Mouse (Mus musculus): ENCODE measurements around the gene Zcchc3. TPM values are rescaled to one million over a fixed set of nuclear protein-coding genes. Genes with fewer than 3 reads are reported as not detected.
A peak's percentile ranks its signal among the peaks of the same experiment; 100 is the strongest.

Zcchc3 gene
- 61.6 and 67.7 TPM in 2 replicates for polyA plus RNA-seq (2014; fragmentation: Nextera tagmentation; extraction: Ambion mirVana)

DNA sequence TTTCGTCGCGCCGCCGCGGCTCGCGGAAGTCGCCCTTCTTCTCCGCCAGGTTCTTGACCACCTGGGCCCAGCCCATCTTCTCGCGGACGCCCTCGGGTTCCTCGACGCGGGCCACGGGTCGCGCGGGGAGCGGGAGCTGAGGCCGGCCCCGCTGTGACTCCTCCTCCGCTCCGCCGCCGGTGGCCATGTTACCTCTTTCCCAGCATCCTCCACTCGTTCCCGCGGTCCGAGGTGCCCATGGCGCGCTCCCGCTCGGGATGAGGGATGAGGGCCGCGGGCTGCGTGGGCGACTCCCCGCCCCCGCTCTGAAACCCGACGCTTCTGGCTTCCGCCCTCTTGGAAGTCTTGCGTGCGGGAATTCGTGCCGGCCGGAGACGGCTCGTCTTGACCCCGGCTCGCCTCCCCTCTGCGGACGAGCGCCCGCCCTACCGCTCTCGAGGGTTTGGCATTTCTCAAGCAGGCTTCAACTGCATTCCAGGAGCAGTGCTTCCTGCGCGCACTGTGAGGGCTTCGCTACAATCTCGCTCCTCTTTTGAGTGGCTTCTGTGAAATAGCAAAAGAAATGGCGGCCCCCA is at the start of gene Zcchc3:
Zcchc3 (minus strand) TSS at position 437 of the 575 bp plus-strand sequence.
- Histone ChIP-seq H3K27me3 (ENCODE audit: control insufficient read depth, insufficient read depth, low read length) (no peaks in the 10 kb centered on the region), H3K9me3 (replicated peaks; ENCODE audit: control insufficient read depth, low read length) (no peaks in the 10 kb centered on the region; the same call in 1 of the 2 replicates), H3K4me1 (ENCODE audit: control insufficient read depth, insufficient read depth, low read length) (peaks cover 6% of the 10 kb centered on the region), H3K4me3 (ENCODE audit: low read depth, low read length) (peak within 1 kb of the TSS; percentile 93), H3K36me3 (replicated peaks; ENCODE audit: control insufficient read depth, insufficient read depth, low read depth, low read length) (no peaks in the 10 kb centered on the region), H3K9ac (replicated peaks; ENCODE audit: low read length) (peak within 1 kb of the TSS; percentile 98), H3K4me2 (ENCODE audit: low read depth, low read length) (peak within 1 kb of the TSS; percentile 90), H3K27ac (replicated peaks; ENCODE audit: low read depth, low read length) (peak within 1 kb of the TSS; percentile 98)
- DNase-seq (ENCODE audit: low spot score) (peak; percentile 96), ATAC-seq (replicated peaks; ENCODE audit: insufficient number of reproducible peaks, low FRiP score, low TSS enrichment, low read depth) (peak; percentile 73)
- WGBS = under 1% methylated on average over 60 of the region's 65 CpGs

DNA sequence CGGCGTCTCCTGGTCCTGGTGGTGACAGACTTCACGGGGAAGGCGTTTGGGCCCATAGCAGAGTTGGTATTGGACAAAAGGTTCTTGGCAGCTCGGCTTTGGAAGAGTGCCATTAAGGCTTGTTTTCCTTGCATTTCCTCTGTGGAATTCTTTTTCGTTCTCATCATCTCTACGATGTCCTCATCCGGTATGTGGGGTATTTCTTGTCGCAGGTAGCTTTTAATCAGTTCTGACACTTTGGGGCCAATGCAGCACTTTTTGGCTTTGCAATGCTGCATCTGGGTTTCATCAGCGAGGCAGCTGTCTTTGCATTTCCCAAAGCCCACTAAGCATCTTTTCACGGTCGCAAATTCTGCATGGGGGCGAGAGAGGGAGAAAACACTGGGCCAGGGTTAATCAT is 44.4 kb upstream of the Zcchc3 start:
- no peaks in the 10 kb centered on the region for H3K27me3 ChIP-seq (ENCODE audit: control insufficient read depth, insufficient read depth, low read length)
- H3K9me3 ChIP-seq (replicated peaks; ENCODE audit: control insufficient read depth, low read length) = no peaks in the 10 kb centered on the region
- no peaks in the 10 kb centered on the region for H3K36me3 ChIP-seq (replicated peaks; ENCODE audit: control insufficient read depth, insufficient read depth, low read depth, low read length)
- 60% methylated on average over 13 of the region's 13 CpGs for WGBS
- H3K4me3 ChIP-seq (ENCODE audit: low read depth, low read length) = no peak overlapping the region
- no peak for ATAC-seq (replicated peaks; ENCODE audit: insufficient number of reproducible peaks, low FRiP score, low TSS enrichment, low read depth)
- no peak for DNase-seq (ENCODE audit: low spot score)
- no peak overlapping the region for H3K27ac ChIP-seq (replicated peaks; ENCODE audit: low read depth, low read length)
- H3K4me2 ChIP-seq (ENCODE audit: low read depth, low read length) = no peak overlapping the region
- no peaks in the 10 kb centered on the region for H3K4me1 ChIP-seq (ENCODE audit: control insufficient read depth, insufficient read depth, low read length)
- no peak overlapping the region for H3K9ac ChIP-seq (replicated peaks; ENCODE audit: low read length)

DNA sequence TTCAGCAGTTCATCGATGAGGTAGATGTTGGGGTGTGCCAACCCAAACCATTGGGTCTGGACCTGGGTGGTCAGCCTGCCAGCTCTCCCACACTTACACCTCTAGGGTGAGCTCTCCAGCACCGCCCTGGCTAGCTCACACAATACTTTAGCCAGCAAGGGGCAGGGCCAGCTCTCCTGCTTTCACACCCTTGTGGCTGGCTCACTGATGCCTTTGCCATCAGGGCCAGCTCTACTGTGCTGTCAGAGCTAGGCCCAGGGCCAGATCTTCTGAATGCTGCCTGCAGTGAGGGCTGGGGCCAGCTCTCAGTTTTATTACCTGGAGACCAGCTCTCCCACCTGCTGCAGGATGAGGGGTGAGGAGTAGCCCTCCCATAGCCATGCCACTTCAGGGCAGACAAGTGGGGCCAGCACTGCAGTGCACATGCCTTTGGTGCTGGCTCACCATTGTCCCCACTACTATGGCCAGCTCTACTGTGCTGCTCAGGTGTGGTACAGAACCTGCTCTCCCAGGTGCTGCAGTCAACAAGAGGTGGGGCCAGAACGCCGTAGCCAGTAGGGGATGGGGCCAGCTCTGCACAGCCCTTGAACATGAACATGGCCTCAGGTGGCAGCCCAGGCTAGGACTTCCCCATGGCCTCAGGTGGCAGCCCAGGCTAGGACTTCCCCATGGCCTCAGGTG is 37.4 kb upstream of the Zcchc3 start:
- no peak for ATAC-seq (replicated peaks; ENCODE audit: insufficient number of reproducible peaks, low FRiP score, low TSS enrichment, low read depth)
- DNase-seq (ENCODE audit: low spot score) = no peak

GRCm38 (mm10) chr2:152450241-152450640 is 35.4 kb upstream of the Zcchc3 start:
- ATAC-seq (replicated peaks; ENCODE audit: insufficient number of reproducible peaks, low FRiP score, low TSS enrichment, low read depth) (no peak), DNase-seq (ENCODE audit: low spot score) (peak; percentile 77)
- Histone ChIP-seq H3K4me1 (ENCODE audit: control insufficient read depth, insufficient read depth, low read length) (no peaks in the 10 kb centered on the region), H3K27me3 (ENCODE audit: control insufficient read depth, insufficient read depth, low read length) (no peaks in the 10 kb centered on the region), H3K4me3 (ENCODE audit: low read depth, low read length) (no peak overlapping the region), H3K27ac (replicated peaks; ENCODE audit: low read depth, low read length) (no peak overlapping the region), H3K36me3 (replicated peaks; ENCODE audit: control insufficient read depth, insufficient read depth, low read depth, low read length) (no peaks in the 10 kb centered on the region), H3K9ac (replicated peaks; ENCODE audit: low read length) (no peak overlapping the region), H3K9me3 (replicated peaks; ENCODE audit: control insufficient read depth, low read length) (no peaks in the 10 kb centered on the region), H3K4me2 (ENCODE audit: low read depth, low read length) (no peak overlapping the region)
- WGBS = 2% methylated on average over 5 of the region's 5 CpGs

More for the DNA sequence above, 37.4 kb upstream of the Zcchc3 start:
- Histone ChIP-seq H3K36me3 (replicated peaks; ENCODE audit: control insufficient read depth, insufficient read depth, low read depth, low read length) (no peaks in the 10 kb centered on the region), H3K27me3 (ENCODE audit: control insufficient read depth, insufficient read depth, low read length) (no peaks in the 10 kb centered on the region), H3K4me3 (ENCODE audit: low read depth, low read length) (no peak overlapping the region), H3K27ac (replicated peaks; ENCODE audit: low read depth, low read length) (no peak overlapping the region), H3K9ac (replicated peaks; ENCODE audit: low read length) (no peak overlapping the region), H3K4me1 (ENCODE audit: control insufficient read depth, insufficient read depth, low read length) (no peaks in the 10 kb centered on the region), H3K9me3 (replicated peaks; ENCODE audit: control insufficient read depth, low read length) (no peaks in the 10 kb centered on the region), H3K4me2 (ENCODE audit: low read depth, low read length) (no peak overlapping the region)
- WGBS = 75% methylated on average over 4 of the region's 4 CpGs

DNA sequence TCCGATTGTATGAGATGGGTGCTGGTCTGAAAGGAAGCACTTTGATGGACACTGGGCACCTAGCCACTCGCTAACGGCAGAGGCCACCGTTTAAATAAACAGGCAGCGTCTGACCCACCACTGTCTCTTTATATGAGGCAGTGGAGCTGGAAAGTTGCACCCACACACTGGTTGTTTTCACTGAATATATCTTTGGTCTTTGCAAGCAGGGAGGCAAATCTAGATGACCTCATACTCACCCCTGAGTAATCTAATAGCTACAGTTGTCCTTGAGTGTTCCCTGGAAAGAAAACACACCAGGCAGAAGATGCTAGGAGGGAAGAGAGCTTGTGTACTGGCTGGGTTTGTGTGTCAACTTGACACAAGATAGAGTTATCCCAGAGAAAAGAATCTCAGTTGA is 32.6 kb upstream of the Zcchc3 start:
- WGBS = 58% methylated on average over 5 of the region's 5 CpGs
- H3K27ac ChIP-seq (replicated peaks; ENCODE audit: low read depth, low read length) = no peak overlapping the region
- DNase-seq (ENCODE audit: low spot score) (no peak), ATAC-seq (replicated peaks; ENCODE audit: insufficient number of reproducible peaks, low FRiP score, low TSS enrichment, low read depth) (no peak)
- H3K36me3 ChIP-seq (replicated peaks; ENCODE audit: control insufficient read depth, insufficient read depth, low read depth, low read length) = no peaks in the 10 kb centered on the region
- no peaks in the 10 kb centered on the region for H3K27me3 ChIP-seq (ENCODE audit: control insufficient read depth, insufficient read depth, low read length)
- H3K4me2 ChIP-seq (ENCODE audit: low read depth, low read length) = no peak overlapping the region
- no peaks in the 10 kb centered on the region for H3K9me3 ChIP-seq (replicated peaks; ENCODE audit: control insufficient read depth, low read length)
- H3K9ac ChIP-seq (replicated peaks; ENCODE audit: low read length) = 0 out of 2 replicates have a peak overlapping the region, but pooled peaks have one; percentile 9
- H3K4me3 ChIP-seq (ENCODE audit: low read depth, low read length) = no peak overlapping the region
- H3K4me1 ChIP-seq (ENCODE audit: control insufficient read depth, insufficient read depth, low read length) = no peaks in the 10 kb centered on the region

GRCm38 (mm10) chr2:152446642-152447041 is 31.8 kb upstream of the Zcchc3 start:
- no peaks in the 10 kb centered on the region for H3K9me3 ChIP-seq (replicated peaks; ENCODE audit: control insufficient read depth, low read length)
- 75% methylated on average over 2 of the region's 2 CpGs for WGBS
- DNase-seq (ENCODE audit: low spot score) (no peak), ATAC-seq (replicated peaks; ENCODE audit: insufficient number of reproducible peaks, low FRiP score, low TSS enrichment, low read depth) (no peak)
- H3K36me3 ChIP-seq (replicated peaks; ENCODE audit: control insufficient read depth, insufficient read depth, low read depth, low read length) = no peaks in the 10 kb centered on the region
- H3K27me3 ChIP-seq (ENCODE audit: control insufficient read depth, insufficient read depth, low read length) = no peaks in the 10 kb centered on the region
- H3K9ac ChIP-seq (replicated peaks; ENCODE audit: low read length) = no peak overlapping the region
- no peak overlapping the region for H3K27ac ChIP-seq (replicated peaks; ENCODE audit: low read depth, low read length)
- H3K4me2 ChIP-seq (ENCODE audit: low read depth, low read length) = no peak overlapping the region
- no peaks in the 10 kb centered on the region for H3K4me1 ChIP-seq (ENCODE audit: control insufficient read depth, insufficient read depth, low read length)
- H3K4me3 ChIP-seq (ENCODE audit: low read depth, low read length) = no peak overlapping the region

DNA sequence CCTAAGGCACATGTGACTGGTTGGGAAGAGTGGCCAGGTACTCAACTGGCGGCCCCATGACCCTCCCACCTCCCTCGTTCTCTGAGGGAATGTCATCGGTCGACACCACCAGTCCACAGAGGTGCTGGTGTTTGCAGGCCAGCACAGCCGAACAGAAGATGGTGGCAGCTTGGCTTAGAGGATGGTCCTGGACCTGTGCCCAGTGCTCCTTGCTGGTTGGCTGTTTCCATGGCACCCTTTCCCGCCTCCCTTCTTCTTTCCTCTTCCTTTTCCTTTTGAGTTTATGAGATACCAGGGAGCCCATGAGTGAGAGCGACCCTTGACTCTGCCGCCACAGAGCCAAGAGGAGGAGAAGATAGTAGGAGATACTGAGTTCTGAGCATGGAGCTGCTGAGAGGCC is 28.5 kb upstream of the Zcchc3 start:
- no peaks in the 10 kb centered on the region for H3K9me3 ChIP-seq (replicated peaks; ENCODE audit: control insufficient read depth, low read length)
- 85% methylated on average over 8 of the region's 8 CpGs for WGBS
- H3K9ac ChIP-seq (replicated peaks; ENCODE audit: low read length) = no peak overlapping the region
- no peaks in the 10 kb centered on the region for H3K4me1 ChIP-seq (ENCODE audit: control insufficient read depth, insufficient read depth, low read length)
- no peak overlapping the region for H3K27ac ChIP-seq (replicated peaks; ENCODE audit: low read depth, low read length)
- H3K4me2 ChIP-seq (ENCODE audit: low read depth, low read length) = no peak overlapping the region
- H3K36me3 ChIP-seq (replicated peaks; ENCODE audit: control insufficient read depth, insufficient read depth, low read depth, low read length) = no peaks in the 10 kb centered on the region
- H3K27me3 ChIP-seq (ENCODE audit: control insufficient read depth, insufficient read depth, low read length) = no peaks in the 10 kb centered on the region
- ATAC-seq (replicated peaks; ENCODE audit: insufficient number of reproducible peaks, low FRiP score, low TSS enrichment, low read depth) = no peak
- H3K4me3 ChIP-seq (ENCODE audit: low read depth, low read length) = no peak overlapping the region
- DNase-seq (ENCODE audit: low spot score) = no peak

DNA sequence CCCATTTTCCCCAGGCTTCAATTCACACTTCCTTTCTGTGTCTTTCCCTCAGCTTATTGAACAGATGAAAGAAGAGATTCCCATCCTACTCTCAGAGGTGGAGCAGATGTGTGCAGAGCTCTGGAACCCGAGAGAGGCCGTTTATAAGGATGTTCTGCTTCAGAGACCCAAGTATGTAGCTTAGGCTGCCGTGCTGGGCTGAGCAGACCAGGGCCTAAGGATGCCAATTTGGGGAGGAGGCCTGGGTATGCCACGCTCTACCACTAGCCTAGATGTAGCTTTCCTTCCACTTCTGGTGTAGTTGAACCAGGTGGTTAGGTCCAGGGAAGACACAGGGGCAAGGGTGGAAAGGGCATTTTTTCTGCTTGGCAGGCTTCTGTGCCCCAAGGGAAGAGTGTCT is 27.5 kb upstream of the Zcchc3 start:
- no peak for ATAC-seq (replicated peaks; ENCODE audit: insufficient number of reproducible peaks, low FRiP score, low TSS enrichment, low read depth)
- Histone ChIP-seq H3K4me2 (ENCODE audit: low read depth, low read length) (no peak overlapping the region), H3K27ac (replicated peaks; ENCODE audit: low read depth, low read length) (no peak overlapping the region), H3K36me3 (replicated peaks; ENCODE audit: control insufficient read depth, insufficient read depth, low read depth, low read length) (no peaks in the 10 kb centered on the region), H3K9ac (replicated peaks; ENCODE audit: low read length) (no peak overlapping the region), H3K4me1 (ENCODE audit: control insufficient read depth, insufficient read depth, low read length) (no peaks in the 10 kb centered on the region), H3K9me3 (replicated peaks; ENCODE audit: control insufficient read depth, low read length) (no peaks in the 10 kb centered on the region), H3K4me3 (ENCODE audit: low read depth, low read length) (no peak overlapping the region), H3K27me3 (ENCODE audit: control insufficient read depth, insufficient read depth, low read length) (no peaks in the 10 kb centered on the region)
- WGBS = 83% methylated on average over 4 of the region's 4 CpGs
- DNase-seq (ENCODE audit: low spot score) = no peak
